8 mouse cellular contexts compared by ENCODE assay signal in the genomic region with DNA sequence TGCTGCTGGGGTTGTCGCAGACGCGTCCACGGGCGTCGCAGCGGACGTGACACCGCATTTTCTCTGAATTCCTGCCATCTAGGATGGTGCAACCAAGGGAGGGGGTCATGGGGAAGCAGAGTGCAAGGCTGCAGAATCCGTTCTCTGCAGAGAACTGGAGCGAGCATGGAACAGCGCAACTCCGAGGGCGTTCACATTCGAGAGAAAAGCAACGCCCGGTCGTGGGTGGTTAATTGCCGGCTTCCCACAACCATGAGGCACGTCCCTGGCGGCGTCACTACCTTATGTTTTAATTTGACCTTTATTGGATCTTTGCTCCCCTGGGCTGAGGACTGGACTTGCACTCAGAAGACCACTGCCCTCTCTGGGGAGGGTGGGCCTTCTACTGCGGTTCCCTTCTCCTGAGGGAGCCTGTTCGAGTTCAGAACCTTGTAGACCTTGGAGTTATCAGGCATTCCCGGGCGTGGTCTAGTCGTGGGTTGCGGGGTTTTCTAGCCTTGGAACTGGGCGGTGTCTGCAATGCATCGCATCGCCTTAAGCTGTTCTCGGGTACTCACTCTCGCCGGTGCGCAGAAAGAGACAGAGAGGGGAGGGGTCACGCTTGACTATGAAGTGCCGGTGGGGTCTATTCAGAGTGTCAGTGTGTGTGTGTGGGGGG.
DNase-seq lines count a peak whose midpoint lies in the region; ATAC-seq lines count a peak whose summit lies in the region.

No protein-coding gene starts in this region.

- H3K4me3 ChIP-seq in heart, embryonic 10.5 days: peak overlapping the region; percentile 75
- H3K4me3 ChIP-seq in forebrain, embryonic 11.5 days (ENCODE audit: low read depth, low read length): peak overlapping the region; percentile 55
- H3K4me3 ChIP-seq in limb, embryonic 13.5 days: peak overlapping the region; percentile 56

- no peak for DNase-seq in heart, embryonic 10.5 days (ENCODE audit: low spot score)
- no peak for DNase-seq in heart, adult 18-20 months
- peak; percentile 78 for DNase-seq in ES-CJ7 (ENCODE audit: low read depth, low spot score)
- peak; percentile 61 for DNase-seq in forebrain, embryonic 11.5 days (ENCODE audit: low spot score)
- DNase-seq in right cerebral cortex, adult 18-20 months: peak; percentile 54
- no peak for DNase-seq in gastrocnemius, postnatal 25 days

- ATAC-seq in forebrain, embryonic 11.5 days (replicated peaks; ENCODE audit: low FRiP score): peak; percentile 5
- ATAC-seq in limb, embryonic 13.5 days (ENCODE audit: low FRiP score, low read depth): peak; percentile 35
- no peak for ATAC-seq in activated CD4-positive, CD25-positive, alpha-beta regulatory T cell, adult 4 months

- no peaks in the 10 kb centered on the region for H3K36me3 ChIP-seq in heart, embryonic 10.5 days
- H3K36me3 ChIP-seq in forebrain, embryonic 11.5 days (ENCODE audit: control insufficient read depth, insufficient read depth, low read length): no peaks in the 10 kb centered on the region
- H3K36me3 ChIP-seq in limb, embryonic 13.5 days: no peaks in the 10 kb centered on the region

- peak overlapping the region; percentile 95 for H3K4me2 ChIP-seq in forebrain, embryonic 11.5 days (ENCODE audit: low read depth, low read length, severe bottlenecking)
- H3K4me2 ChIP-seq in limb, embryonic 13.5 days (replicated peaks): peak overlapping the region; percentile 92

- H3K9ac ChIP-seq in forebrain, embryonic 11.5 days (ENCODE audit: low read length): peak overlapping the region; percentile 57; the same call in 1 of the 2 replicates
- no peak overlapping the region for H3K9ac ChIP-seq in limb, embryonic 13.5 days

- no peaks in the 10 kb centered on the region for H3K9me3 ChIP-seq in heart, embryonic 10.5 days
- H3K9me3 ChIP-seq in forebrain, embryonic 11.5 days (ENCODE audit: control insufficient read depth, low read length): no peaks in the 10 kb centered on the region
- H3K9me3 ChIP-seq in limb, embryonic 13.5 days: no peaks in the 10 kb centered on the region

- peaks cover 97% of the 10 kb centered on the region for H3K27me3 ChIP-seq in heart, embryonic 10.5 days (ENCODE audit: insufficient read depth, poor library complexity, severe bottlenecking)
- H3K27me3 ChIP-seq in forebrain, embryonic 11.5 days (ENCODE audit: control insufficient read depth, insufficient read depth, low read length): peaks cover 77% of the 10 kb centered on the region
- H3K27me3 ChIP-seq in limb, embryonic 13.5 days: peaks cover 99% of the 10 kb centered on the region

- under 1% methylated on average over 37 of the region's 37 CpGs for WGBS in heart, embryonic 10.5 days
- under 1% methylated on average over 37 of the region's 37 CpGs for WGBS in forebrain, embryonic 11.5 days
- under 1% methylated on average over 37 of the region's 37 CpGs for WGBS in limb, embryonic 13.5 days

- H3K27ac ChIP-seq in heart, embryonic 10.5 days: 0 out of 2 replicates have a peak overlapping the region, but pooled peaks have one; percentile 52
- H3K27ac ChIP-seq in forebrain, embryonic 11.5 days (ENCODE audit: low read depth, low read length): no peak overlapping the region
- H3K27ac ChIP-seq in limb, embryonic 13.5 days: no peak overlapping the region

- peaks cover 39% of the 10 kb centered on the region for H3K4me1 ChIP-seq in heart, embryonic 10.5 days
- H3K4me1 ChIP-seq in forebrain, embryonic 11.5 days (replicated peaks; ENCODE audit: control insufficient read depth, insufficient read depth, low read length): peaks cover 17% of the 10 kb centered on the region; the same call in 1 of the 2 replicates
- peaks cover 33% of the 10 kb centered on the region for H3K4me1 ChIP-seq in limb, embryonic 13.5 days

Comparison
In these comparisons a context has a peak if more than half of its experiments do, and no peak if none do; other contexts are left out.
1. DNase-seq: peak in ES-CJ7 (single experiment), forebrain, embryonic 11.5 days (single experiment) and right cerebral cortex, adult 18-20 months (single experiment); none in heart, embryonic 10.5 days (single experiment), heart, adult 18-20 months (0 of 2) and gastrocnemius, postnatal 25 days (single experiment).
2. Peak in every context shown above with its lines, with median percentiles within 50 percentile points of each other: H3K4me3 ChIP-seq.